Mouse (Mus musculus) stomach, embryonic 14.5 days (tissue): ENCODE results near the gene Hic1. TPM values are rescaled to one million over a fixed set of nuclear protein-coding genes. Genes with fewer than 3 reads are reported as not detected.
A peak's percentile ranks its signal among the peaks of the same experiment; 100 is the strongest.

Experiments
- ATAC-seq: fragments of 200-750 bp; cut with Nextera tagmentation; 2 replicates; pipeline ENCODE4 v1.8.0; 2017; ENCODE audit warnings: low read depth, moderate TSS enrichment; ENCODE audit not compliant: insufficient number of reproducible peaks, insufficient read depth, low FRiP score
- H3K27ac ChIP-seq: fragments of 300-500 bp; sonication (generic); 2 replicates; pipeline ENCODE4 v1.5.1; 2014; ENCODE audit warnings: mild to moderate bottlenecking, low read length, moderate library complexity, mixed read lengths
- H3K27me3 ChIP-seq: fragments of 300-500 bp; sonication (generic); 2 replicates; pipeline ENCODE4 v1.6.1; 2014; ENCODE audit warnings: low read length, control low read depth, mixed read lengths; ENCODE audit not compliant: control insufficient read depth, insufficient read depth
- H3K36me3 ChIP-seq: fragments of 300-500 bp; sonication (generic); 2 replicates; pipeline ENCODE4 v1.6.1; 2014; ENCODE audit warnings: mild to moderate bottlenecking, control low read depth, low read length, moderate library complexity, mixed read lengths; ENCODE audit not compliant: control insufficient read depth, insufficient read depth
- H3K4me1 ChIP-seq: fragments of 300-500 bp; sonication (generic); 2 replicates; pipeline ENCODE4 v1.6.1; 2014; ENCODE audit warnings: low read length, control low read depth, mixed read lengths; ENCODE audit not compliant: control insufficient read depth, insufficient read depth
- H3K4me2 ChIP-seq: fragments of 300-500 bp; sonication (generic); replicated peaks from 2 replicates; pipeline ENCODE4 v1.6.1; 2014; ENCODE audit warnings: low read depth, low read length, control low read depth
- H3K4me3 ChIP-seq: fragments of 300-500 bp; sonication (generic); 2 replicates; pipeline ENCODE4 v1.5.1; 2014; ENCODE audit warnings: low read depth, low read length, control low read depth
- H3K9ac ChIP-seq: fragments of 300-500 bp; sonication (generic); replicated peaks from 2 replicates; pipeline ENCODE4 v1.6.1; 2014; ENCODE audit warnings: low read depth, mild to moderate bottlenecking, control low read depth, low read length, moderate library complexity, mixed read lengths
- H3K9me3 ChIP-seq: fragments of 300-500 bp; sonication (generic); 2 replicates; pipeline ENCODE4 v1.6.1; 2016; ENCODE audit warnings: low read depth, low read length, control low read depth; ENCODE audit not compliant: control insufficient read depth
- WGBS: fragments of 180-500 bp; shearing (Covaris S2); extraction: QIAGEN DNeasy Blood & Tissue Kit; methylation state at CpG from one replicate; pipeline ENCODE4 v1.1.7; 2014; 5-methylcytosine and 5-hydroxymethylcytosine counted together
- polyA plus RNA-seq: library from polyadenylated mRNA; unstranded; fragments of >200 nt; fragmentation: Nextera tagmentation; extraction: Ambion mirVana; gene quantifications from 2 replicates; pipeline ENCODE4 v1.2.1, GENCODE M21; 2014

The Hic1 gene
- polyA plus RNA-seq, 1 experiment from 2014 or later: 13.8 TPM

DNA sequence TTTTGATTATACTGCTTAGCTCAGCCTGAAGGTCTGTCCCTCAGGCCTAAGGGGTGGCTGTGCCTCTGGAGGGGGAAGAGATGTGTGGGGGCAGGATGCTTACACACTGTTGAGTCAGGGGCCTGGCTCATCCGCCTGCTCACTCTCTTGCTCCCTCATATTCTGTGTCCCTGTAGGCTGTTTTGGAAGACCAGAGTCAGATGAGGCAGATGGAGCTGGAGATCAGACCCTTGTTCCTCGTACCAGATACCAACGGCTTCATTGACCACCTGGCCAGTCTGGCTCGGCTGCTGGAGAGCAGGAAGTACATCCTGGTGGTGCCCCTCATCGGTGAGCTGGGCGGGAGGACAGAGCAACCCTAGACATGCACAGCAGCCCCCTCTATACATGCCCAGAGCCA, 13.3 kb downstream of the Hic1 start:
- H3K9me3 ChIP-seq: no peaks in the 10 kb centered on the region
- H3K4me1 ChIP-seq: peaks cover 43% of the 10 kb centered on the region; the same call in 1 of the 2 replicates
- H3K36me3 ChIP-seq: peaks cover 17% of the 10 kb centered on the region
- no peak overlapping the region for H3K9ac ChIP-seq
- H3K4me2 ChIP-seq: no peak overlapping the region
- H3K27ac ChIP-seq: peak overlapping the region; percentile 63
- H3K27me3 ChIP-seq: no peaks in the 10 kb centered on the region
- no peak for ATAC-seq
- no peak overlapping the region for H3K4me3 ChIP-seq
- 44% methylated on average over 6 of the region's 6 CpGs for WGBS

DNA sequence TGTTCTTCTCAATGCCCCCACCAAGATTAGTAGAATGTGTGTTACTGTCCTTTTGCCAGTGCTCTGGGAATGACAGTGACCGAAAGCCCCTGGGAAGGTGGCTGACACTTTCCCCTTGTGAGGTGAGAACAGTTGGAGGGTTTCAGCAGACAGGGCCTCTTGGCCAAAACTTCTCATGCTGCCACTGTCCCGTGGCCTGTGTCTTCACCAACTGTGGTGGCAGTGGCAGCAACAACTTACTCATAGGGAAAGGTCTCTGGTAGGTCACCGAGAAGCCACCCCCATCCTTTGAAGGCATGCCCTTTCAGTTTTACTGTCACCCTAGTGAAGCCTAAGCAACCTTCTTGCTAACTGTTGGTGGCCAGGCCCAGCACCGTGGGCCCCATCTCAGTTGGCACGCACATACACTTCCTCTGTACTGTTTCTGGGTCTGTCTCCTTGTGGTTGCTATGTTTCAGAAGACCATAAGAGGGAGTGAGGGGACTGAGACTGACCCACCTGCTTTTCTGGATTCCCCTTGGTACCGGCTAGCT, 15.2 kb downstream of the Hic1 start:
- ATAC-seq: no peak
- Histone ChIP-seq H3K9me3 (no peaks in the 10 kb centered on the region), H3K4me3 (no peak overlapping the region), H3K9ac (no peak overlapping the region), H3K4me2 (no peak overlapping the region), H3K36me3 (peaks cover 3% of the 10 kb centered on the region), H3K4me1 (peaks cover 38% of the 10 kb centered on the region; the same call in 1 of the 2 replicates), H3K27me3 (no peaks in the 10 kb centered on the region), H3K27ac (no peak overlapping the region)
- 68% methylated on average over 6 of the region's 6 CpGs for WGBS

- no peak overlapping the region for H3K9ac ChIP-seq
- H3K4me1 ChIP-seq: peaks cover 40% of the 10 kb centered on the region
- ATAC-seq: no peak
- no peak overlapping the region for H3K4me3 ChIP-seq
- H3K4me2 ChIP-seq: no peak overlapping the region
- peak overlapping the region; percentile 79 for H3K27ac ChIP-seq
- 49% methylated on average over 18 of the region's 18 CpGs for WGBS
- H3K9me3 ChIP-seq: no peaks in the 10 kb centered on the region
- H3K27me3 ChIP-seq: no peaks in the 10 kb centered on the region
- H3K36me3 ChIP-seq: no peaks in the 10 kb centered on the region; the same call in none of the 2 replicates
Observed at GRCm38 (mm10) chr11:75152603-75153557, 16.4 kb downstream of the Hic1 start.

DNA sequence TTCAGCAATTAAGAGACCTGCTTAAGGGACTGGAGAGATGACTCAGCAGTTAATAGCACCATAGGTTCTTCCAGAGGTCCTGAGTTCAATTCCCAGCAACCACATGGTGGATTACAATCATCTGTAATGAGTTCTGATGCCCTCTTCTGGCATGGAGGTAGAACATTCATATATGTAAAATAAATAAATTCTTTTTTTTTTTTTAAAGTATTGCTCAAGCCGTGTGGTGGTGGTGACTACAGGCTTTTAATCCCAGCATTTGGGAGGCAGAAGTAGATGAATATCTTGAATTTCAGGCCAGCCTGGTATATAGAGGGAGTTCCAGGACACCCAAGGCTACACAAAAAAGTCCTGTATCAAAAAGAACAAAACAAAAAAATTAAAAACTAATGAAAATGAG, 19.0 kb downstream of the Hic1 start:
- no peak for ATAC-seq
- Histone ChIP-seq H3K4me2 (no peak overlapping the region), H3K4me3 (no peak overlapping the region), H3K9ac (no peak overlapping the region), H3K36me3 (no peaks in the 10 kb centered on the region; the same call in 1 of the 2 replicates), H3K4me1 (peaks cover 36% of the 10 kb centered on the region), H3K27me3 (no peaks in the 10 kb centered on the region), H3K27ac (no peak overlapping the region), H3K9me3 (no peaks in the 10 kb centered on the region)
- 64% methylated on average over 1 of the region's 1 CpGs for WGBS

DNA sequence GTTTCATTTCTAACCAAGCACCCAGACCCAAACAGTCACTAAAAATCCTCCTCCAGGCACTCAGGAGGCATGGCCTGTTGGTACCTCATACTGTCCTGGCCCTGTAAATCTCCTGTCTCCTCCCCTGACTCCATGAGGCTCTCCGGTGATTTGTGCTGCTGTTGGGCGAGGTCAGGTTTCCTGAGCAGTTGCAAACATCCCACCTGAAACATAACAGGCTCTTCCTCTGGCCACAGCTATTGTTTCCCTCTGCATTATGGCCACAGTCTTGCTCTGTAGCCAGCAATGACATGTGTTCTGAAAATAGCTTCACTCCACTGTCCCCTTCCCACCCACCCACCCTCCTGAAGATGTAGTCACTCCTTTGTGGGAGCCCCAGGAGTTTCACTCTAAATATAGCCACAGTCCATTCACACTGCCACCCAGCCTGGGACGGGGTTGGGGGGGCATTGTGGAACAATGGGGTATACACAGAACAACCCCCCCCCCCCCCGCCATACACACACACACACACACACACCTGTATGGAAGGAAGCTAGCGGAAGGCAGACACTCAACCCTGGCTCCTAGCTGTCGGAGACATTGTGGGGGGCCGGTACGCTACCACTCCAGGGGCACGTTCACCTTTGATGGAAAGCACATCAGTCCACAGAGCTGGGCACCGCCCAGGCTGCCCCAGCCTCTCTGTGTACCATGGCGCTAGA, 20.8 kb downstream of the Hic1 start:
- Histone ChIP-seq H3K4me2 (no peak overlapping the region), H3K27ac (peak overlapping the region; percentile 91), H3K36me3 (peaks cover 6% of the 10 kb centered on the region), H3K9me3 (no peaks in the 10 kb centered on the region), H3K9ac (no peak overlapping the region), H3K4me1 (peaks cover 35% of the 10 kb centered on the region), H3K4me3 (no peak overlapping the region), H3K27me3 (no peaks in the 10 kb centered on the region)
- 79% methylated on average over 11 of the region's 11 CpGs for WGBS
- ATAC-seq: no peak

- Histone ChIP-seq H3K27ac (peak overlapping the region; percentile 91), H3K27me3 (no peaks in the 10 kb centered on the region), H3K4me2 (0 out of 2 replicates have a peak overlapping the region, but pooled peaks have one; percentile 3), H3K36me3 (peaks cover 13% of the 10 kb centered on the region), H3K4me3 (no peak overlapping the region), H3K4me1 (peaks cover 38% of the 10 kb centered on the region), H3K9me3 (no peaks in the 10 kb centered on the region), H3K9ac (no peak overlapping the region)
- peak; percentile 78 for ATAC-seq
- 13% methylated on average over 3 of the region's 3 CpGs for WGBS
Observed at GRCm38 (mm10) chr11:75147846-75148168, 21.5 kb downstream of the Hic1 start.

- H3K4me2 ChIP-seq: 0 out of 2 replicates have a peak overlapping the region, but pooled peaks have one; percentile 3
Observed at GRCm38 (mm10) chr11:75147106-75147845, 22.0 kb downstream of the Hic1 start.

GRCm38 (mm10) chr11:75145841-75146240, 23.5 kb downstream of the Hic1 start:
- Histone ChIP-seq H3K27me3 (no peaks in the 10 kb centered on the region), H3K4me3 (no peak overlapping the region), H3K27ac (peak overlapping the region; percentile 30; the same call in 1 of the 2 replicates), H3K4me1 (peaks cover 52% of the 10 kb centered on the region), H3K9me3 (no peaks in the 10 kb centered on the region), H3K36me3 (peaks cover 13% of the 10 kb centered on the region), H3K9ac (no peak overlapping the region), H3K4me2 (no peak overlapping the region)
- no peak for ATAC-seq
- 69% methylated on average over 2 of the region's 2 CpGs for WGBS

More at GRCm38 (mm10) chr11:75147106-75147845, 22.0 kb downstream of the Hic1 start:
- peaks cover 13% of the 10 kb centered on the region for H3K36me3 ChIP-seq
- 20% methylated on average over 11 of the region's 11 CpGs for WGBS
- no peaks in the 10 kb centered on the region for H3K27me3 ChIP-seq
- H3K4me1 ChIP-seq: peaks cover 38% of the 10 kb centered on the region
- H3K27ac ChIP-seq: peak overlapping the region; percentile 91
- H3K9me3 ChIP-seq: no peaks in the 10 kb centered on the region
- no peak overlapping the region for H3K4me3 ChIP-seq
- H3K9ac ChIP-seq: no peak overlapping the region
- peak; percentile 76 for ATAC-seq
